Mouse (Mus musculus) lung, postnatal 10 days (tissue): ENCODE measurements around the gene Cdh16.
"Not testable (repeated sequence)": the region's sequence is repeated elsewhere in the genome, so short reads cannot be mapped to it uniquely, and the experiment has no call there.

Source experiments
- DNase-seq: peaks from one replicate; pipeline ENCODE4 v3.0.0; 2021

Cdh16 gene

DNA sequence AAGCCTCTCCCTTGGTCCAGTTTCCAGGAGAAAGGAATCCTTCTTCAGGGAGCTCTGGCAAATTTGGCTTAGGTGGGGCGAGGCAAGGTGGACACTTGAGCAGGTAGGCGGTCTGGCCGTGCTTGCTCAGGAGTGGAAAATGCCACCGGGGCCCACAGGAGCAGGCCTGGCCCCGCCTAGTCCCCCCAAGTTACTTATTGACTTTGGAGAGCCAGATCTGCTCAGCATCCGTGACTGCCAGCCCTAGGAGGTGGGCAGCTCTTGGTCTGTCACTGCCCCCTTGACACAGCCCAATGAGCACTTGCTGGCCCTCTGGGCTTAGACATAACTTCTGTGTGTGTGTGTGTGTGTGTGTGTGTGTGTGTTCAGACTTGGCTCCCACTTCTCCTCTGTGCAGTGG is at the start of gene Cdh16:
TSS of gene Cdh16 (minus strand) at position 236 of the 400 bp plus-strand sequence.
- DNase-seq = peak; percentile 66

DNA sequence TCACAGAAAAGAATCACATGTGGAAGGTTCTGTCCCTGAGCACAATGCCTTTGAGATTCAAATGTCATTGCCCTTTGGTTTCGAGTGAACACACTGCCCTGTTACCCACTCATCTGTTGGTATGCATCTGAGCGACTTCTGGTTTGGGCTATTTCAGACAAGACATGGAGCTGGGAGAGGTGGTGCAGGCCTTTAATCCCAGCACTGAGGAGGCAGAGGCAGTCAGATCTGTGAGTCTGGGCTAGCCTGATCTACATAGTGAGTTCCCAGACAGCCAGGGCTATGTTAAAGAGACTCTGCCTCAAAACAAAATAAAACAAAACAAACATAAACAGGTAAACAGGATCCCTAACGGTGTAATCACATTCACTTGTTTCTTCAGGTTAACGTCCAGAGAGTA is 31.4 kb upstream of the Cdh16 start:
- no peak for DNase-seq

DNA sequence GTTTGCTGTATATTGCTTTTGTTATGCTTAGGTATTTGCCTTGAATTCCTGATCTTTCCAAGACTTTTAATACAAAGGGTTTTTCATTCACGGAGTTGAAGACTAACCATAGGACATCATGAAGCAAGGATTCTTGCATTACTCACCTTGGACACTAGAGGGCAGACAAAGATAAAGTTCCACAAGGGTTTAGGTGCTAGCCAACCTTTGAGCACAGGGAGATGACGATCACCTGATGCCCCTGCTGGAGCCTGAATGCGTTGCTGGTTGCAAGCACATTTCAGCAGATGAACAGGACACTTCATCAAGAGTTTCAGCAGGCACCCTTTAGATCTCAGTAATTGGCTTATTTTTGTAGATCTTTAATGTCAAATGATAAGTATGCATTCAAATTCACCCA is 30.8 kb upstream of the Cdh16 start:
- peak; percentile 89 for DNase-seq

DNA sequence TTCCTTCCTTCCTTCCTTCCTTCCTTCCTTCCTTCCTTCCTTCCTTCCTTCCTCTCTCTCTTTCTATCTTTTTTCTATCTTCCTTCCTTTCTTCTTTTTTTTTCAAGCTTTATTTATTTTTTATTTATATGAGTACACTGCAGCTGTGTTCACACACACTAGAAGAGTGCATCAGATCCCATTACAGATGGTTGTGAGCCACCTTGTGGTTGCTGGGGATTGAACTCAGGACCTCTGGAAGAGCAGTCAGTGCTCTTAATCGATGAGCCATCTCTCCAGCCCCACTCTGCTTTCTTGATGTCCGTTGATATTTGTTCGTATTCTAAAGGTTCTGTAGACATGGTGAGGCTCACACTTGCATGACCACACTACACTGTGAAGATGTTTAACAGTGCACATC is 20.0 kb upstream of the Cdh16 start:
- DNase-seq = not testable (repeated sequence)

DNA sequence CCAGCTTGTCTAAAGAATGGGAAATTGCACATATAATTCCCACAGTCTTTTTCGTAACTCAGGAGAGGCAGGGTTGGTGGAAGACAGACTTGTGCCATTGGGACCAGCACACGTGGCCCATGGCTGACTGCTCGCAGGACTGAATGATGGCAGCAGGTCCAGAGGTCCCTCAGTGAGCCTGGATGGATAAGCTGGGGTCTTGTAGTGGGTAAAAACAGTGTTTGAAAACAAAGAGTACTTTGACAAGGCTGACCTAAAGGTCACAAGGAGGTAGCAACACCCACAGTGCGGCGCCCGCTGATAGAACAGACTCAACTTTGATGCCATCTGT is 18.1 kb upstream of the Cdh16 start:
- no peak for DNase-seq

DNA sequence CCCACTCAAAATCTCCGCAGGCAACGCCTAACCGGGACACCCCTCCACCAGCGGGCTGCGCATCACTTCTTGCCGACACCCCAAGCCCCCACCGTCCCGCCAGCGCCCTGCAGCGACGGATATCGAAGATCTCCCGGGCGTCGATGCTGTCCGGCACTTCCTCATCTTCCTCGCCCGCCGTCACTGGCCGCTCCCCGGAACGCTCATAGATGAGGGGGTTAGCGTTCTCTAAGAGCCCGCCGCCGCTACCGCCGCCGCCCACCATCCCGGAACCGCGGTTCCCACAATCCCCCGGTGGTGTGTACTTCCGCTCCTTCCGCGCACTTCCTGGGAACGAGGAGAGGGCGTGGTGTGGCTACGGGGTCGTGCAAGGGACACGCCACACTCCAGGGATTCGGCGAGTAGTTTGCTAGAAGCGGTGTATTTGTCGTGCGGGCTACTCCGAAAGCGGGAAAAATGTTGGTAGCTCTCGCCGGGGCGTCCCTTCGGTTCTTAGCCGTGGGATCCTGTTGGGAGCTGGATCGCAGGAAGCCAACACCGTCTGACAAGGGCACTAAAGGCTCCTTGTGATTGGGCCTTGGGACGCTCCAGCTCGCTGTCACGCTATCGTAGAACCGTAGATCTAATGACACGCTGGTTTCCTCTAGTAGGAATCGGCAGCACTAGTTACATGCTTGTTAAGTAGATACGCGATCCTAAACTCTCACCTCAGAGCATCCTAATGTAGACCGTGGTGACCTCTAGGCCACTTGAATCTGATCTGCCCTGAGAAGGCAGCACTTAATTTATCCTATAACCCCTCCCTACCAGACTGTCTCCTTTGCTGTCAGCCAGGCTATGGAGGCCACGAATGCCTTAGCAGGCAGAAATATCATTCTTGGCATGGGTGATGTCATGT is 17.5 kb upstream of the Cdh16 start, which contains the start of gene Ciao2b:
TSS of gene Ciao2b (minus strand) at position 540 of the 898 bp plus-strand sequence.
- peak; percentile 93 for DNase-seq

DNA sequence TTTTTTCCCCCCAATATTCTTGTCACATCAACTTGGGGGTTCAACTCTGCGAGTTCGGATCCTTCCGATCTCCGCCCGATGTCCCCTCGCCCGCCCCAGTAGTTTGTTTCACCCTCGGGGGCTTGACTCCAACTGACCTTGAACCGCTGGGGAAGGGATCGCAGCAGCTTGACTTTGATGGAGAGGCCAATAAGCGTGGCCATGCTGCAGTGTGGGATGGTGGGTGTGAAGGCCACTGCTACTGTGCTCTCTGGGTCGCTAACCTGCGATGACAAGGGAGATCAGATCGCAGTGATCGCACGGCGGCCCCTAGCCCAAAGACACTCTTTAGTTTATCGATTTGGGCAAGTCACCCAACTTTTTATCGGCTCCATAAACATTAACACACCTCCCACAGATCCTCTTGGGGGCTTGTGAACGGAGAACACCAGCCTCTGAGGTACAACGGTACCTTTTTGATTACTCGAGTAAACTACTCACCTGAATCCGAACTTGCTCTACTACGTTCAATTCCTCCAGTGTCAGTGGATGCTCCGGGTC is 16.7 kb upstream of the Cdh16 start:
- no peak for DNase-seq

DNA sequence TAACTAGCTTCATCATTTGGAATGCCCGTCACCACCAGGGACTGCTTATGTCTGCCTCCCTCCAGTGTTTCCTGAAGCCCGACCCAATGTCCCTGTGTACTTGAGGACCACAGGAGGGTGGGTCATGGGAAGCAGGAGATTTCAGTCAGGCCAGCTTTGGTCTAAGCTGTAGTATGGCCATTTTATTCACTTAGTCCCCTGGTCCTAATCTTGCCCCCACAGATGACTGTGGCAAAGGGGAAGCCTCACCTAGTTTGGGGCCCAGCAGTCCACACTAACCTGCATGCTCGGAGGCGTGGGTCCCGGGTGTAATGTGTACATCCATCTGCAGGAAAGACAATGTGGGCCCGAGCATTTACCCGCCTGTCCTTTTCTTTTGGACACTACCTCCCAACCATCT is 16.0 kb upstream of the Cdh16 start:
- no peak for DNase-seq

DNA sequence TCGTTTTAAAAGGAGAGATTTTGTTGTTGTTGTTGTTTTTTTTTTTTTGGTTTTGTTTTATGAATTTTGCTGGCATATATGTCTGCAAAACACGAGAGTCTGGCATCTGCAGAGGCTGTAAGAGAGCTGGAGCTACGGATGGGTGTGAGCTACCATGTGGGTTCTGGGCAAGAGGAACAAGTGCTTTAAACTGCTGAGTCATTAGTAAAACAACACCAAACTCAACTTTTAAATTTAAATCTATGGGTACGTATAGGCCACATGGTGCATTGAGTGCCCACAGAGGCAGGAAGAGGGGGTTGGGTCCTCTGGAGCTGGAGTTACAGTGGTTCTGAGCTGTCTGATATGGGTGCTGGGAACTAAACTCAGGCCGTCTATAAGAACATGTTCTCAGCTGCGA is 13.8 kb upstream of the Cdh16 start:
- DNase-seq = no peak

DNA sequence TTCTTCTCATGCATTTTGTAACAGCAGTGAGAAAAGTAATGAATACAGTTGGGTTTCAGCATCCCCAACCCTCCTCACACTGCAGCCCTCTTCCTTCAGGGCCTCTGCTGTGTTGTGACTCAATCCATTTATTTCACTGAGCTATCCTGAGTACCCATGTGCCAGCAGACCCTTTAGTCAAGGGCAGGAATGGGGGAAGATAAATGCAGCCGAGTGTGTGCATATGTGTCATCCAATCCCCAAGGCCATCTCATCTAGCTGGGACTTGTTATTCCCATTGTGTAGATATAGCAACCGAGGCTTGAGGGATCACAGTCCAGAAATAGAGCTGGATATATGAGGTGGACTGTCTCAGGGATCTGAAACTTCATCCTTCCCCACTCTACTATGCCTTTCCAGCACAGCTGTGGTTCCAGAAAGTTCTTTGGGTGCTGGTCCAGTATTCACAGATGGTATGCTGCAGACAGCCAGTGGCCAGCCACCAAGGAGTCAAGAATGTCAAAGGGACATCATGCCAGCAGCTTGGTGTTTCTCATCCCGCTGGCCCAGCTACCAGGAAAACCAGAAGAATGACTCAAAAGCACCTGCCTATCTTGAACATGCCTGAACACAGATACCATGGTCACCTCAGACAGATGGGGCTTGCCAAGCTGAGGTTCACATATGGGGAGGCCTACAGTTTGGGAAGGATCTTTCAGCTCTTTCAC is 11.0 kb upstream of the Cdh16 start:
- no peak for DNase-seq

DNA sequence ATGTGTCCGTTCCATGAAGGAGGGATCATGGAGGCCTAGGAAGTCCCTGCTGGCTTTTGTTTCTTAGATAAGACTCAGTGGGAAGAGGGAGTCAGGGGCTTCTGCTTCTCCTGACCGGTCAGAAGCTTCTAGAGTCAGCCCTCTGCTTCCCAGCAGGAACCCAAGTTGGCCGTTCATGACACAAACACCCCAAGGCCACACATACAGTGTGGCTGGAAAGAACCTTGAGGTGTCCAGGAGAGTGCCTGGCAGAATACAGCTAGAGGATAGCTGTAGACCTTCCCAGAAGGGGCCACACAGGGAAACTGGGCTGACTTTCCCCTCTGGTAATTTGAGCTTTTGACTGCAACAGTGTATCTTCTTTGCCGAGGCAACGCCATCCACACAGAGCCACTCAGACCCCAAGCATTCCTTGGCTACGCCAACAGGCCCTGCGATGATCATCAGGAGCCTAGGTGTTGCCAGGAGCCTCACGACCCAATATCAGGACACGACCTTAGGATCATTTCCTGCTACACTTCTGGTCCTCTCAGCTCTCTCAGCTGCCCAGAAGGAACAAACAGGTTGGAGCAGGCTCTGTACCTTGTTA is 9.1 kb upstream of the Cdh16 start:
- peak; percentile 1 for DNase-seq

DNA sequence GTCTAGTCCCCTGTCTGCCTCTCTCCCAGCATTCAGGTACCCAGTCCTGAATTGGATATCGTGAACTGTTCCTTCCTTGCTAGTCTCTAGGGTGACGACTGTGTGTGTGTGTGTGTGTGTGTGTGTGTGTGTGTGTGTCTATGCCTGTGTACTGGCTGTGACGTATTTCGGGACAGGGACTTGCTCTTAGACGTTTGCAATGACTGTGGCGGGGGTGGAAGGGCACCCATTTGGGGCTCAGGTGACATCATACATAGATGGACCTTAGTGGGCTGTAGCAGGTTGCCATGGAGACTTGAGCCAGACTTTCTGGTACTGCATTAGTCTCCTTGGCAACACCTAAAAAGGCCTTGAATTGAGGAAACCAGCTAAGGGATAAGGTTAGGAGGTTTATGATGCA is 8.3 kb upstream of the Cdh16 start:
- DNase-seq = peak; percentile 3

DNA sequence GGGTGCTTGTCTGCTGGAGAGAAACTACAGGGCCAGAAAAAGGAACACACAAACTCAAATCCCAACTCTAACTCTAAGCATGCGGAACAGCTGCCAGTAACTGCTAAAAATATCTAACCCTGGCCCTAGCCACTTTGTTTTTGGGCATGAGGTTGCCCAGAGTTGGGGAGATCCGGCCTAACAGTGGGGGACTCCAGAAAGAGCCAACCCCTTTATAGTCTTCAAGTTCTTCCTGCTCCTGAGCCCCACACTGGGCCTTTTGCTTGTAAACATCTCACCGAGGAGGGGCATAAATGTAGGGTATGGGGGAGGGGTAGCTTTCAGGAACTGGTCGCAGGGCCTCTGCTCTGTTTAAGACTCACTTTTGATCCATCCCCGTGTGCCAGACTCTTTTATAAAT is 7.8 kb upstream of the Cdh16 start:
- no peak for DNase-seq

DNA sequence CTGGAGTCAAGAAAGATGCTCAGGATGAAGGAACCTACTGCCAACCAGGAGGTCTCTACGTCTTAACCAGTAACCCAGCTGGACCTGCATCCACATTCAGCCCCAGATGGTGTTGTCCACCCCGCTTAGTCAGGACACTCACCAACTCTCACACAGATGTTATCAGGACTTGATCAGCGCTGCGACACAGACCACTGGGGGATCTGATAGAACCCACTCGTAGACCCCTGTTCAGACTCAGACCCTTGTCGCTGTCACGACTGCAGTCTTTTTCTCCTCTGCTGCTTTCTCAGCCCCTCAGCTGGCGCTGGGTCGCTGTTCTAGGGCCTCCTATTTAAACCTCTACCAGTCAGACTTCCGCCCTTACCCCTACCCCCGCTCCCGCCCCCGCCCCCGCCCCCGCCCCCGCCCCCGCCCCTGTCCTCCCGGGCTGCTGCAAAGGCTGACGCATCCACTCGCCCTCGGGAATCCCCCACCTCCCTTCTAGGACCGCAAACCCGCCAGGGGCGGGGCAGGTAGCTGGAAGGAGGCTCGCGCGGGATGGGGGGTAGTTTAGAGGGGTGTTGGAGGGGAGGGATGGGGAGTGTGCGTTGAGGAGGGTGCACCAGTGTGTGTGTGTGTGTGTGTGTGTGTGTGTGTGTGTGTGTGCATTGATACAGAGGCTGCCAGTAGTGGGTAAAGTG is 6.9 kb upstream of the Cdh16 start, which contains the start of gene Rrad:
TSS of gene Rrad (minus strand) at position 347 of the 683 bp plus-strand sequence.
- DNase-seq = peak; percentile 84

DNA sequence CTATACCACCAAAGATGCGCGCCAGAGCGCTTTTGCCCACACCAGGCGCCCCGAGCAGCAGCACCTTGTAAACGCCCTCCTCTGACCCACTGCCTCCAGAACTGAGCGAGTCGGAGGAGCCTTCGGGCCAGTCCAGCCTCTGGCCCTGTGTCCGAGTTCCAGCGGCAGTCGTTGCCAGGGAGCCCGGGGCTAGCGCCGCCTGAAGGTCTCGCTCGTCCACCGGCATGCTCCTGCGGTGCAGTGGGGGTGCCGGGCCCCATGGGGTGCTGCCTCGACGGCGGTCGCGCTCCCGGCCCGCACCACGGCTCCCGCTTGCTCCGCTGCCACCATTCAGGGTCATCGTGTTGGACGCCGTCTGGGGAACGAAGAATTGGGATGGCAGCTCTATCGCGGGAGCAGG is 6.4 kb upstream of the Cdh16 start:
- DNase-seq = peak; percentile 55

DNA sequence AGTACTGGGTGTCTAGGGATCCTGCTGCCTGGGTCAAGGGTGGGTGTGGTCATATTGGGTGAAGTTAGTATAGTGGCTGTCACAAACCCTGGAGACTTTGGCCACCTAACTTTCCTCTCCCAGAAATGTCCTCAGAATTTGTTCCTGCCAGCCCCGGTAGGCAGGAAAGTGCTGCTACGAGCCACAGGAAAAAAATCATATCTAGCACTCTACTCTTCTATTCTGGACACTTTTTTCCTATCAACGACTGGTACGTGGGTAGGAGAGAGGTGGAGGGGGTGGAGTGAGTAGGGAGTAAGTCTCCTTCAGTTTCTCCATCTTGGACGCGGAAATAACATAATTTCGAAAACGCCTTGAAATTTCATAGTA is 5.9 kb upstream of the Cdh16 start:
- no peak for DNase-seq

DNA sequence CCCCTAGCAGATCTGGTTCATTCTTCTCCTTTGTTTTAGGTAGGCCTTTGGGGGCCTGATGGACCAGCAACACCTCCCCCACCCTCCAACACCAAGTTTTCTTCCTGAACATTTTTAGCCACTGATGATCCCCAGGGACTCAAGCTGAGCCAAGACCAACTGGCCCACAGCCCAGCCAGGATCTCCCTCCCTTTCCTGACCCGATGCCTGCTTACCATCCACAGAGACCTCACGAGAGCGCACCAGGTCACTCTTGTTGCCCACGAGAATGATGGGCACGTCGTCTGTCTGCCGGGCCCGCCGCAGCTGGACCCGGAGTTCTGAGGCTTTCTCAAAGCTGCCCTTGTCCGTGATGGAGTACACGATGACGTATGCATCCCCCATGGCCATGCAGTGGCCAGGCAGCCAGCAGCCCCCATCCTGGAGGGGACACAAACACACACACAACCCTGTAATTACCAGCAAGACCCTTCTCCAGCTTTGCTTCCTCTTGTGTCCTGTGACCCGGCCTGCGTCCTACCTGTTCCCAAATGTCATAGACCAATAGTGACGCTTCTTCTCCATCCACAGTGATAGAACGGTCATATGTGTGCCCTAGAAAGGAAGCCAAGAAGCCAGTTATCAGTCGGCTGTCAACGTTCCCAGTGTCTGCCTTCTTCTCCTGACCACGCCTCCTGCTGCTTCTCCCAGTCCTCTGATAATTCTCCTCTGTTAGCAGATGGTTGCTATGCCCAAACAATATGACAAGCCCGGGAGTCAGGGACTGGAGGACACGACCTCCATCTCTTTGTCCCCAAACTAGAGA is 5.3 kb upstream of the Cdh16 start:
- DNase-seq = peak; percentile 61

DNA sequence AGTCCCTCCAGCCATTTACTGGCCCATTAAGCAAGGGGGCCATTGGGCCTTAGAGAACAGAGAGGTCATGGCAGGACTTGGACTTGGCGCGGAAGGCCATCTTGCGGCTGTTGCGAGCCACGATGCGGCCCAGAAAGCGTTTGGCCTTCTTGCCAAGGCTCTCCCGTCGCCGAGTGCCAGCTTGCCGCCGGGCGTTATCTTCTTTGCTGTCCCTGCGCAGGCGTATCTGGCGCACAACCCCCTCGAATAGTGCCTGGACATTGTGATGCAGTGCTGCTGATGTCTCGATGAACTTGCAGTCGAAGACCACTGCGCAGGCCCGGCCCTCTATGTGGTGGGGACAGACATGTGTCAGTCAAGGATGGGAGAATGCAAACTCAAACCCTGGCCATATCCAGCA is 4.2 kb upstream of the Cdh16 start:
- DNase-seq = no peak

DNA sequence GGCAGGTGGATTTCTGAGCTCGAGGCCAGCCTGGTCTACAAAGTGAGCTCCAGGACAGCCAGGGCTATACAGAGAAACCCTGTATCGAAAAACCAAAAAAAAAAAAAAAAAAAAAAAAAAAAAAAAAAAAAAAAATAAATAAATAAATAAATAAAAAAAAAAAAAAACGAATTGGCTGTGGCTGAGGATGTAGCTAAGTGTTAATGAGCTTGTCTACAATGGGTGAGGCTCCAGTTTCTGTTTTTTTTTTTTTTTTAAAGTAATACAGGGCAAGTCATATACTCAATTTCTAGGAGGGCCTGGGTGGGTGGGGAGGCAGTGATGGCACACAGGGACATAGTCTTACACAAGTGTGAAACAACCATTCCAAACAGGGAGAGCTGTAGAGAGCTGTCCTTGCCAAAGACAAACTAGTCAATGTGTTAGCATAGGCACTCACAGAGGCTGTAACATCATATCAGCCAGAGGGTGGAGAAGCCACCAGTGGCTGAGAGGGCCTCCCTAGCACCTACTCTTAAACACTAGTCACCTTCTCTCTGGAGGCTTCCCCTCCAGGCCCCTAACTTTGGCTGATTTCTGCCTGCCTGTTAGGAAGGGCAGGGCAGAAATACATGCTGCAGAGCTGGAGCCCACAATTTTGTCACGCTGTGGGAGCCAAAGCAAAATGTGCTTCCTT is 3.0 kb upstream of the Cdh16 start:
- no peak for DNase-seq

DNA sequence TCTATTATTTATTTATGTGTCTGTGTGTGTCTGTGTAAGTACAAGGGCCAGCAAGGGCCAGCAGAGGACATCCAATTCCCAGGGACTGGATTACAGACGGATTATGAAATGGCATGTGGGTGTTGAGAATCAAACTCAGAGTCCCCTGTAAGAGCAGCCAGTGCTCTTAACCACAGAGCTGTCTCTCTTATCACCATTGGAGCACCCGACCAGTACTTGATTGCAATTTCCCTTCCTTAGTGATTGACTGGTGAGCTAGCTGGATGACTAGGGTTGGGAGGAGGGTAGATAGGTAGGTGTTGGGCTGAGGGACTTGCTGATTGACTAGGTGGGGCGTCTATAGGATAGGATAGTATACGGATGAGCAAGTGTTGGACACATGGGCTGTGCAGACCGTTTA is 3.4 kb downstream of the Cdh16 start:
- no peak for DNase-seq

DNA sequence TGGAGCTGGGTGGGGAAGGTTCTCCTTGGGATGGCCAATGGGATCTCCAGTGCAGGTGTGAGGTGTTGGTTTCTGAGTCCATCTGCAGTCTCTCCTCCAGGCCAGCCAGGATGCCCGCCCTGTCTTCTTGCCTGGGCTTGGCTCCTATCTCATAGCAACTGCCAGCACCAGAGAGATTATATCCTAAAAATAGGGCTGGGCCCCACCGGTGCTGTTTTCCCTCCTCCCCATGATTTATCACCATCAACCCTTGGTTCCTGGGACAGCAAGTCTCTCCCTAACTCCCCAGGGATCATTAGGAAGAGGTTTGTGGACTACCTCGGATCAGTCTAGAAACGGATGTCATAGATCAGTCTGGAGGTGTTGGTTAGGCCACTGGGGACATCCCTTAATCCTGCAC is 11.1 kb downstream of the Cdh16 start:
- no peak for DNase-seq

DNA sequence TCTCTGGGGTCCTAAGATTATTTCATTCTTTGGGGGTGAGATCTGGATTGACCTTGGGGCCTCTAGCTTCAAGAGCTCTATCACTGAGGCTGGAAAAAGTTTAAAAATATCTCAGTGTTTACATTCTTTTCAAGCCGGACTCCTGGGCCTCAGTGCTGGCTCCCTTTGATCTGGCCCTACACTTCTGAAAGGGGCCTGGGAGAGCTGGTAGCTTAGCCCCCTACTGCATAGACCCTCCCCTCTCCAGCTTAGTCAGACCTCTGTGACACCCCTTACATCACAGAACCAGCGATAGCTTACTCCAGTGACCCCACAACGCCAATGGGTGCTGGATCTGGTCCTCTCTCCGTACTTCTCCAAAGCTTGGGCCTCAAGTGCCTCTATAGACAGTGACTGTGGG is 12.6 kb downstream of the Cdh16 start:
- peak; percentile 32 for DNase-seq
